Mouse (Mus musculus) stomach, embryonic 14.5 days (tissue): ENCODE data around the gene Bbof1. TPM values are rescaled to one million over a fixed set of nuclear protein-coding genes. Genes with fewer than 3 reads are reported as not detected.
A peak's percentile ranks its signal among the peaks of the same experiment; 100 is the strongest.

Source experiments
- ATAC-seq: fragments of 200-750 bp; cut with Nextera tagmentation; 2 replicates; pipeline ENCODE4 v1.8.0; 2017; ENCODE audit warnings: low read depth, moderate TSS enrichment; ENCODE audit not compliant: insufficient number of reproducible peaks, insufficient read depth, low FRiP score
- H3K27ac ChIP-seq: fragments of 300-500 bp; sonication (generic); 2 replicates; pipeline ENCODE4 v1.5.1; 2014; ENCODE audit warnings: mild to moderate bottlenecking, low read length, moderate library complexity, mixed read lengths
- H3K27me3 ChIP-seq: fragments of 300-500 bp; sonication (generic); 2 replicates; pipeline ENCODE4 v1.6.1; 2014; ENCODE audit warnings: low read length, control low read depth, mixed read lengths; ENCODE audit not compliant: control insufficient read depth, insufficient read depth
- H3K36me3 ChIP-seq: fragments of 300-500 bp; sonication (generic); 2 replicates; pipeline ENCODE4 v1.6.1; 2014; ENCODE audit warnings: mild to moderate bottlenecking, control low read depth, low read length, moderate library complexity, mixed read lengths; ENCODE audit not compliant: control insufficient read depth, insufficient read depth
- H3K4me1 ChIP-seq: fragments of 300-500 bp; sonication (generic); 2 replicates; pipeline ENCODE4 v1.6.1; 2014; ENCODE audit warnings: low read length, control low read depth, mixed read lengths; ENCODE audit not compliant: control insufficient read depth, insufficient read depth
- H3K4me2 ChIP-seq: fragments of 300-500 bp; sonication (generic); replicated peaks from 2 replicates; pipeline ENCODE4 v1.6.1; 2014; ENCODE audit warnings: low read depth, low read length, control low read depth
- H3K4me3 ChIP-seq: fragments of 300-500 bp; sonication (generic); 2 replicates; pipeline ENCODE4 v1.5.1; 2014; ENCODE audit warnings: low read depth, low read length, control low read depth
- H3K9ac ChIP-seq: fragments of 300-500 bp; sonication (generic); replicated peaks from 2 replicates; pipeline ENCODE4 v1.6.1; 2014; ENCODE audit warnings: low read depth, mild to moderate bottlenecking, control low read depth, low read length, moderate library complexity, mixed read lengths
- H3K9me3 ChIP-seq: fragments of 300-500 bp; sonication (generic); 2 replicates; pipeline ENCODE4 v1.6.1; 2016; ENCODE audit warnings: low read depth, low read length, control low read depth; ENCODE audit not compliant: control insufficient read depth
- WGBS: fragments of 180-500 bp; shearing (Covaris S2); extraction: QIAGEN DNeasy Blood & Tissue Kit; methylation state at CpG from one replicate; pipeline ENCODE4 v1.1.7; 2014; 5-methylcytosine and 5-hydroxymethylcytosine counted together
- polyA plus RNA-seq: library from polyadenylated mRNA; unstranded; fragments of >200 nt; fragmentation: Nextera tagmentation; extraction: Ambion mirVana; gene quantifications from 2 replicates; pipeline ENCODE4 v1.2.1, GENCODE M21; 2014

The Bbof1 gene
- polyA plus RNA-seq, 1 experiment from 2014 or later = 1.5 TPM

DNA sequence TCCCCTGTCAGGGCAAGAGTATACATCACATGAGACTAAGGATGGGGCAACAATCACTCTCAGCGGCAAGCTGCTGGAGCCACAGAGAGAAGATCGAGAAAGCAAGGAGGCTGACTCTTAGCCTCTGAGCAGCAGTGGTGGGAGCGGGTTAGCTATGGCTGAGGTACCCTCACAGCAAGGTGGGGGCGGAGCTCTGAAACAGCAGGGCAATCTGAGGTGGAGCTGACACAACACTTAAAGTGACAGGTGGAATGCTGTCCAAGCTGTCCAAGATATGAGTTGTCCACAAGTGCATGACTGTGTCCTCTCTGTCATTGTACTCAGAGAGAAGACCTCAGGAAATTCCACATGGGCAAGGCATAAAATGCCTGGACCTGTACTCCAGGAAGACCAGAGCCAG lies 26.5 kb upstream of the Bbof1 start:
- ATAC-seq = no peak
- Histone ChIP-seq H3K4me3 (no peak overlapping the region), H3K9me3 (no peaks in the 10 kb centered on the region), H3K36me3 (no peaks in the 10 kb centered on the region), H3K4me1 (no peaks in the 10 kb centered on the region), H3K27ac (no peak overlapping the region), H3K27me3 (no peaks in the 10 kb centered on the region), H3K4me2 (no peak overlapping the region), H3K9ac (no peak overlapping the region)
- WGBS = 83% methylated on average over 4 of the region's 4 CpGs

DNA sequence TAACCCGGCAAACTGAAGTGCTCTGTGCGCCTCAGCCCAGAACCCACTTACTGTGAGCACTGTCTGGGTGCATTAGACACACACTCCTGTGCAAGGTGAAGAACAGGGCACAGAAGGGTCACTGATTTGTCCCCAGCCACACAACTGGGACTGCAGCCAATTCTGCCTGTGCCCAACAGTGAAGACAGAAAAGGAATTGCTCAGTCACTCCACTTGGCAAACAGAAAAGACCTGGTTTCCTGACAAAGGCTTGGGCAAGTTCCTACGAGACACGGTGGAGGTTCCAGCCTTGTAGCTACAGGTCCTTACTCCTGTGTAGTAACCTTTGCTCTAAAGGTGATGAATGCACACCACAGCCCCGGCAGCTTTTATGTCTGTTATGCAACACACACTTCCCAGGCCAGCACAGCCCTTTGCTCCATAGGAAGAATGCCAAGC lies 24.2 kb upstream of the Bbof1 start:
- H3K4me2 ChIP-seq = no peak overlapping the region
- H3K9me3 ChIP-seq = no peaks in the 10 kb centered on the region
- H3K36me3 ChIP-seq = no peaks in the 10 kb centered on the region
- no peak for ATAC-seq
- no peaks in the 10 kb centered on the region for H3K27me3 ChIP-seq
- H3K4me3 ChIP-seq = no peak overlapping the region
- H3K27ac ChIP-seq = peak overlapping the region; percentile 33; the same call in 1 of the 2 replicates
- H3K4me1 ChIP-seq = no peaks in the 10 kb centered on the region
- WGBS = 66% methylated on average over 5 of the region's 5 CpGs
- H3K9ac ChIP-seq = no peak overlapping the region

- 89% methylated on average over 4 of the region's 4 CpGs for WGBS
- Histone ChIP-seq H3K4me3 (no peak overlapping the region), H3K9ac (no peak overlapping the region), H3K4me1 (no peaks in the 10 kb centered on the region), H3K36me3 (no peaks in the 10 kb centered on the region), H3K4me2 (no peak overlapping the region), H3K27me3 (no peaks in the 10 kb centered on the region), H3K9me3 (no peaks in the 10 kb centered on the region), H3K27ac (peak overlapping the region; percentile 30; the same call in 1 of the 2 replicates)
- ATAC-seq = no peak
Observed at GRCm38 (mm10) chr12:84385408-84385807, 23.5 kb upstream of the Bbof1 start.

- Histone ChIP-seq H3K9me3 (no peaks in the 10 kb centered on the region), H3K27ac (no peak overlapping the region), H3K4me1 (no peaks in the 10 kb centered on the region), H3K4me3 (no peak overlapping the region), H3K36me3 (no peaks in the 10 kb centered on the region), H3K27me3 (no peaks in the 10 kb centered on the region), H3K9ac (no peak overlapping the region), H3K4me2 (no peak overlapping the region)
- 92% methylated on average over 8 of the region's 8 CpGs for WGBS
- ATAC-seq = no peak
Observed at GRCm38 (mm10) chr12:84388097-84388496, 20.8 kb upstream of the Bbof1 start.

- Histone ChIP-seq H3K4me1 (no peaks in the 10 kb centered on the region), H3K4me3 (no peak overlapping the region), H3K27me3 (no peaks in the 10 kb centered on the region), H3K9me3 (no peaks in the 10 kb centered on the region), H3K4me2 (no peak overlapping the region), H3K36me3 (no peaks in the 10 kb centered on the region), H3K9ac (no peak overlapping the region), H3K27ac (no peak overlapping the region)
- ATAC-seq = no peak
- 68% methylated on average over 14 of the region's 14 CpGs for WGBS
Observed at GRCm38 (mm10) chr12:84388774-84389400, 20.0 kb upstream of the Bbof1 start.

DNA sequence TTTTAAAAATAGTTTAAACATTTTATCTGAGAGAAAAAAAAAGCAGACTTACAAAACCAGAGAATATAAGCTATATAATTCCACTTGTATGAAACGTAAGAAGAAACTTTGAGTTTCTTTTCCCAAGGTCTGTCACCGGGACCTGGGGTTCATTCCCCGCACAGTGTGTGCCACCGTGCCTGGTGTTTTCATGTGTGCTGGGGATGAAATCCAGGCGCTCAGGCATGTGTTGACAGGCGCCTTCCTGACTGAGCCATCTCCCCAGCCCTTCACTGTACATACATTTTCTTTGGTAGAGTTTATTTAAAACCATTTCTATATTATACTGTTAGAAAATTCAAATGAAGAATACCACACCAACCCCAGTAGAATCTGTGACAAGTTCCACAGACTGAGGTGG lies 18.5 kb upstream of the Bbof1 start:
- H3K27ac ChIP-seq = no peak overlapping the region
- WGBS = 84% methylated on average over 6 of the region's 6 CpGs
- H3K36me3 ChIP-seq = no peaks in the 10 kb centered on the region
- no peak for ATAC-seq
- no peaks in the 10 kb centered on the region for H3K27me3 ChIP-seq
- no peak overlapping the region for H3K9ac ChIP-seq
- H3K4me1 ChIP-seq = no peaks in the 10 kb centered on the region
- H3K4me3 ChIP-seq = no peak overlapping the region
- H3K4me2 ChIP-seq = no peak overlapping the region
- H3K9me3 ChIP-seq = no peaks in the 10 kb centered on the region

GRCm38 (mm10) chr12:84392681-84393080 lies 16.2 kb upstream of the Bbof1 start:
- no peak overlapping the region for H3K4me2 ChIP-seq
- H3K27me3 ChIP-seq = no peaks in the 10 kb centered on the region
- no peak overlapping the region for H3K27ac ChIP-seq
- no peaks in the 10 kb centered on the region for H3K9me3 ChIP-seq
- WGBS = 96% methylated on average over 4 of the region's 4 CpGs
- ATAC-seq = no peak
- H3K36me3 ChIP-seq = no peaks in the 10 kb centered on the region
- no peak overlapping the region for H3K4me3 ChIP-seq
- no peaks in the 10 kb centered on the region for H3K4me1 ChIP-seq
- H3K9ac ChIP-seq = no peak overlapping the region

DNA sequence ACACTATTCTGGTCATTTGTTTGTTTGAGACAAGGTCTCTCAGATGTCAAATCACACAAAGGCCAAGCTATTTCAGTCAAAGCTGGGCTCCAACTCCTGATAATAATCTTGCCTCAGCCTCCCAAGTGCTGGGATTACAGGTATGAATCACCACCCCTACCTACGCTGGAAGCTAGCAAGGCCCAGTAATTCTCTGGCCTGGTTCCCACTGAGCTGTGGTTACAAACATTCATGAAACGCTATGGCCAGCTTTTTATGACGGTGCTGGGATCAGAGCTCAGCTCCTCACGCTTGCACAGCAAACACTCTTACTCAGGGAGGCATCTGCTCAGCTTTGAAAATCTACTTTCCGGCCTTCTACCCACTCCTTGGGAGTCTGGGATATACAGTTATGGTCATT lies 15.0 kb upstream of the Bbof1 start:
- no peak for ATAC-seq
- no peak overlapping the region for H3K4me3 ChIP-seq
- H3K9me3 ChIP-seq = no peaks in the 10 kb centered on the region
- H3K9ac ChIP-seq = no peak overlapping the region
- no peaks in the 10 kb centered on the region for H3K36me3 ChIP-seq
- no peak overlapping the region for H3K27ac ChIP-seq
- WGBS = 85% methylated on average over 5 of the region's 5 CpGs
- no peaks in the 10 kb centered on the region for H3K27me3 ChIP-seq
- no peak overlapping the region for H3K4me2 ChIP-seq
- H3K4me1 ChIP-seq = no peaks in the 10 kb centered on the region
